Mouse (Mus musculus): ENCODE data around the gene Cat. TPM values are rescaled to one million over a fixed set of nuclear protein-coding genes. Genes with fewer than 3 reads are reported as not detected.

Cat gene
- polyA plus RNA-seq (2015; fragmentation: Illumina TruSeq; extraction: RNeasy Lipid Tissue Mini Kit (QIAGEN cat#74804); ENCODE audit: low read depth, low replicate concordance): 42.9 TPM

GRCm38 (mm10) chr2:103484617-103485401 lies at the start of gene Cat:
Cat (minus strand) TSS chr2:103485160.

GRCm38 (mm10) chr2:103411348-103411747 lies 73.6 kb downstream of the Cat start, which contains the start of gene Elf5:
Elf5 (plus strand) TSS chr2:103411688.

Other genes starting within 250 kb of the Cat start
- 0.31 TPM for gene Ehf, start 181.9 kb downstream of the Cat start, polyA plus RNA-seq (2015; fragmentation: Illumina TruSeq; extraction: RNeasy Lipid Tissue Mini Kit (QIAGEN cat#74804); ENCODE audit: low read depth, low replicate concordance)
- gene Elf5, start 73.5 kb downstream of the Cat start, polyA plus RNA-seq (2015; fragmentation: Illumina TruSeq; extraction: RNeasy Lipid Tissue Mini Kit (QIAGEN cat#74804); ENCODE audit: low read depth, low replicate concordance): 1.4 TPM
- gene Abtb2, start 81.2 kb upstream of the Cat start, polyA plus RNA-seq (2015; fragmentation: Illumina TruSeq; extraction: RNeasy Lipid Tissue Mini Kit (QIAGEN cat#74804); ENCODE audit: low read depth, low replicate concordance): 6.5 TPM